Mouse (Mus musculus) spleen, adult 2 months (tissue): ENCODE measurements at regions not wholly inside any gene's neighbourhood (a gene's known extent, or its start where the extent isn't known, plus 50 kb on each side); places are given as distances from the start of the nearest gene placed in this dataset.

Source experiments
- CTCF ChIP-seq: fragments of 200-500 bp; IDR thresholded peaks from 2 replicates; pipeline ENCODE4 v1.5.1; 2011; ENCODE audit warnings: mild to moderate bottlenecking, inconsistent platforms; ENCODE audit not compliant: insufficient read depth, insufficient read length, insufficient replicate concordance; ENCODE audit errors: extremely low read depth
- POLR2A ChIP-seq: fragments of 200-500 bp; IDR thresholded peaks from 2 replicates; pipeline ENCODE4 v1.6.1; 2011; ENCODE audit warnings: low read depth, low read length, inconsistent platforms

DNA sequence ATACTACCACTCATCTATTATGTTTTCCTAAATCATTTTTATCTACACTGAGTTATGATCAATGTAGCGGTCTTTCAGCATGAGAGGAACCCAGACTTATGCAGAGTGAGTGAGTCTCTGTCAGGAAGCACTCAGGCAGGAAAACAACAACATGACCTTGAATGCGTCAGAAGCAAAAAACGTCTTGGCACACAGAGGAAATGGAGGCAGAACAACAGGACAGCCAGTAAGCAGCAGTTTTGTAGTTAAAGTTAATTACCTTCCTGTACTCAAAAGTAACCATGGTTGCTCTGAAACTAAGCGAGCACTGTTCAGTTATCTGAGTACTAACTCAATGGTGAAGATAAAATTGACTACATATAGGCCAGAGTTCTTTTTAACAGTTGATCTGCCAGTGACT, 205.4 kb downstream of the Gm9733 start:
- TF ChIP-seq CTCF (no peak), POLR2A (no peak)
